Mouse (Mus musculus): Measurements from ENCODE around the gene Samt1.
"Not testable (repeated sequence)": the region's sequence is repeated elsewhere in the genome, so short reads cannot be mapped to it uniquely, and the experiment has no call there.

Samt1 gene

GRCm38 (mm10) chrX:154012540-154012939, at the start of gene Samt1:
Gene Samt1, minus strand, starts transcription at chrX:154012640.
- not testable (repeated sequence) for DNase-seq (ENCODE audit: low read depth)

- not testable (repeated sequence) for DNase-seq (ENCODE audit: low read depth)
Observed at GRCm38 (mm10) chrX:154054939-154055338, 42.5 kb upstream of the Samt1 start, which contains the start of gene Gm10057. Gene Gm10057, minus strand, starts transcription at chrX:154055039.

GRCm38 (mm10) chrX:154033727-154034126, 21.3 kb upstream of the Samt1 start, which contains the start of gene 4921511M17Rik:
Gene 4921511M17Rik, minus strand, starts transcription at chrX:154033827.
- DNase-seq (ENCODE audit: low read depth): not testable (repeated sequence)

- DNase-seq (ENCODE audit: low read depth): not testable (repeated sequence)
Observed at GRCm38 (mm10) chrX:153976914-153977313, 35.5 kb downstream of the Samt1 start.

GRCm38 (mm10) chrX:153976467-153976866, 36.0 kb downstream of the Samt1 start:
- not testable (repeated sequence) for DNase-seq (ENCODE audit: low read depth)

- DNase-seq (ENCODE audit: low read depth): no peak
Observed at GRCm38 (mm10) chrX:153974450-153974849, 38.0 kb downstream of the Samt1 start.

GRCm38 (mm10) chrX:153952866-153953265, 59.6 kb downstream of the Samt1 start:
- DNase-seq (ENCODE audit: low read depth): not testable (repeated sequence)
